Mouse (Mus musculus): ENCODE results near the gene 6030468B19Rik.
"Not testable (repeated sequence)": the region's sequence is repeated elsewhere in the genome, so short reads cannot be mapped to it uniquely, and the experiment has no call there.

6030468B19Rik gene

DNA sequence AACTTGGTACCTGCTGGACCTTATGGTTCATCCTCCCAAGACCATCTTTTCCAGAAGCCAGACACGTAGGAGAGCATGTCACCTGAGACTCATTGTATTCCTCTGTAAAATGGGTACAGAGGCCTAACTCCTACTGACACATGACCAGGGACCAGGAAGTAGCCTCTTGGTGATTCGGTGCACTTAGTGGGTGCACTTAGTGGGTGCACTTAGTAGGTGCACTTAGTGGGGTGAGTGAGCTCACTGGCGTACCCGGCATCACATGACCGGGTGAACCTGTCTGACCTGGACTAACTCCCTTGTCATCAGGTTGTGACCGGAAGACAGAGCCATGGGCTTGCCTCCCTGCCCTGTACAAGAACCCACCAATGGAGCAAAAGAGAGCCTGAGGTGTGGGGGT is 9.3 kb downstream of the 6030468B19Rik start:
- no peak for DNase-seq (ENCODE audit: extremely low spot score)

DNA sequence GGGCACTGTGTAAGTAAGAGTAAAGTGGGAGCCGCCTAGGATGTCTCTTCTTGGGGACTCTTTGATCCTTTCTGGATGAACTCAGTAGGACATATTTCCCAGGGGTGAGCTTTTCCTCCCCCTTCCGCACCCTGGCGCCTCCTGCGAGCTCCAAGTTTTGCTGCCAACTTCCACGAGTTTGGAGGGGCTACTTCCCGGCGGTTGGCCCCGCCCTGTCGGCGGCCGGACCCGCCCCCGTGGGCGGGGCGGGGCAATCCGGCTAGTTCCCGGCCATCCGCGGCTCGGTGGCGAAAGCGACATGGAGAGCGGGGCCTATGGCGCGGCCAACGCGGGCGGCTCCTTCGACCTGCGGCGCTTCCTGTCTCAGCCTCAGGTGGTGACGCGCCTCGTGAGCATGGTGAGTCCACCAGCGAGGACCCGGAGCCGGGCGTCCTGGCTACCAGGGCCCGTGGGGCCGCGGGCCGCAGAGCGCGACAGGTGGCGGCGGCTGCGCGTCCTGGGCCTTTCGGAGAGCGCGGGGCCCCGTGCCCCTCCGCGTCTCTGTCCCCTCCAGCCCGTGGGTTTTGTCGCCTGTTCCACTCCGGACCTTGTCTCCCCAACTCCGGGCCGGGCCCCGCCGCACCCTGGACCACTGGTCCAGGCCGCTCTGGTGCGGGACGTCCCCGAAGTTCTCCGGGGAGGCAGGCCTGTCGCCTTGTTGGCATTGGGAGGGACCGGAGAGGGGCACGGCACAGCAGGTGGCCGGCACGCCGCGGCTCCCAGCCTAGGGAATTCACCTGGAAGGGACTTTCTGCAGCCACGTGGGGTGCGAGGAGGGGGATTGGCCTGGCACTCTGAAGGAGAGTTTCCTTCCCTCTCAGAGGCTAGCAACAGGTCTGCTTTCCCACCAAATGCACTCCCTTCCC is 12.2 kb downstream of the 6030468B19Rik start, which contains the start of the genes Gm20708 and Syngr2:
TSS of gene Gm20708 (plus strand) at position 262 of the 905 bp plus-strand sequence.
TSS of gene Syngr2 (plus strand) at position 262 of the 905 bp plus-strand sequence.
- peak; percentile 86 for DNase-seq (ENCODE audit: extremely low spot score)

DNA sequence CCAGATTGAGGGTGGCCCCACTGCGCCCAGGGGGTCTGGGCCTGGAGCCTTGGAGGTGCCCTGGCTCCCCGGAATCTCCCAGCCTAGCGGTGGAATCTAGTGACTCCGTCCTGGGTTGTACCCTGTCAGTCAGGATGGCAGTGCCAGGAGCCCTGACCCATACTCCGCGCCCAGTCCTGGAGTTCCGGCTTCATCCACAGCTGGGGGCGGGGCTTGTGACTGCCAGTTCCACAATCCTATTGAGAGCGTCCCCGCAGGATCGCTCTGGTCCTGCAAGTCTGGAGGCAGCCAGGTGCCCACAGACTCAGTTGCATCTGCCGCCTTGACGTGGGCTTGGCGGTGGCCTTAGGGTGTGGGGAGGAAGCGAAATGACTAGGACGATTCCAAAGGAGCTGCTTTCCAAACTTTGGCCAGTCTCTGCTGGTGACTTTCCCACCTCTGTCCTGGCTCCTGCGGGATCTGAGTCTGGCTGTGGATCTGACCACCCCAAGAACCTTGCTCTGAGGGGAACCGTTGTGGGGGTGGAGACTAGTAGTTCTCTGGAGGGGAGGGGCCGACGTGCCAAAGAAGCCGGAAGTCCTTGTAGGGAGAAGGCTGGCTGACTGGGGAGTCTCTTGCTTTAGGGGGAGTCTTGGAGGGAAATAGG is 13.1 kb downstream of the 6030468B19Rik start:
- peak; percentile 80 for DNase-seq (ENCODE audit: extremely low spot score)

DNA sequence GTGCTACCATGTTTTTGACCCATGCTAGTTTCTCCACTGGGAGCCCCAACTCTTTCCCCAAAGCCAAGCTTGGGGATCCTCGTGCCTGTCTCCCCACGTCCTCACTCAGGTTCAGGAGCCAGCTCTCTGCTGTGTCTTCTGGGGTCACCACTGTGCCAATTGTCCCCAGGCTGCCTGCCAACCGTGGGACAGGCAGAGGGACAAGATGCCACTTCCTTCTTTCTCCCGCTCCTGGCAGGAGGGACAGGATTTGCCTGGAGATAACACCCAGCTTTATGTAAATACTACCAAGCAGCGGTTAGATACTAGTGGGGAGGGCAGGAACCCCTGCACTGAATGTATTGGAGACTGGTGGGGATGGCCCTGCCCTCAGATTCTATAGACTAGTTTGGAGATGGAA is 16.4 kb downstream of the 6030468B19Rik start:
- no peak for DNase-seq (ENCODE audit: extremely low spot score)

DNA sequence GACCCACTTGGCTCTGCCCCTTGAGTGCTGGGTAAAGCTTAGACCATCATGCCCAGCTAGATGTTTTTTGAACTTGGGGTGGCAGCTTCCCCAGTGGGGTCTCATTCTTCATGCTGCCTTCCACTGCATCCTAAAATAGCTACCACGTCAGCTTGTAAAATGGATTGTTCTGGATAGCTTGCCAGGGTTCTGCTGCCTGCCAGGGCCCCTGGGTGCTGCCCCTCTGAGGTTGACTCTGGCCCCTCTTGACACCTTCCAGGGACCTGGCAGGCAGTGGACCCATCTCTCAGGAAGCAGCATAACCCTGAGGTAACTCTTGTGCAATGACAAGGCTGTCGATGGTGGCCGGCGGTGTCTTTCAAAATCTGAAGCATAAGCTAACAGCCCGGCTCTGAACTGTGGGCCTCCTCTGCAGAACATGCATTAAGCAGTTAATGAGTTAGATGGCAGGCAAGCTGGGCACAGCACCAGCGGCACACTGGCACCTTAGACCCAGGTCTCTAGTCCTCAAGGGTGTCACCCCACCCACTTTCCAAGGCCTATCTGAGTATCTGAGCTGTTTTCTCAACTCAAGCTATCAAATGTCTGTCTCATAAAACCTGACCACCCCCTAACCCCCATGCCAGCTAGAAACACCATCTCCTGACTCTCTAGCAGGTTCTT is 17.4 kb downstream of the 6030468B19Rik start:
- no peak for DNase-seq (ENCODE audit: extremely low spot score)

DNA sequence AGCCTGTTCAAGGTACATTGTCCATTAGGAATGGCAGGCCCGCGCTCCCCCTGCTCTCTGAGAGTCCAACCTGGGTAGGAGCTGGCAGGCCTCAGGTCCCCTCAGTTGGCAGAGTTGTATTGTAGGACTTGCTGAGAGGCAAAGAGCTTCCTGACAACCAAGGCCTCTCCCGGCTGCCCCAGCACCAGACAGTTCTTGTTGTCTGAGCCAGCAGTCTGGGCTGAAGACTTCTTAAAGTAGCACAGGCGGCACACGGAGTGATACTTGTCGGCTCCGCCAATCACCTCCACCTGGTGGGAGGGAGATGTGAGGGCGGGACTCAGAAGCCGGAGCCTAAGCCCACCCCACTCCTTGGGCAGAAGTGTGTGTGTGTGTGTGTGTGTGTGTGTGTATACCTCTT is 18.4 kb downstream of the 6030468B19Rik start:
- DNase-seq (ENCODE audit: extremely low spot score), result not testable (repeated sequence)

DNA sequence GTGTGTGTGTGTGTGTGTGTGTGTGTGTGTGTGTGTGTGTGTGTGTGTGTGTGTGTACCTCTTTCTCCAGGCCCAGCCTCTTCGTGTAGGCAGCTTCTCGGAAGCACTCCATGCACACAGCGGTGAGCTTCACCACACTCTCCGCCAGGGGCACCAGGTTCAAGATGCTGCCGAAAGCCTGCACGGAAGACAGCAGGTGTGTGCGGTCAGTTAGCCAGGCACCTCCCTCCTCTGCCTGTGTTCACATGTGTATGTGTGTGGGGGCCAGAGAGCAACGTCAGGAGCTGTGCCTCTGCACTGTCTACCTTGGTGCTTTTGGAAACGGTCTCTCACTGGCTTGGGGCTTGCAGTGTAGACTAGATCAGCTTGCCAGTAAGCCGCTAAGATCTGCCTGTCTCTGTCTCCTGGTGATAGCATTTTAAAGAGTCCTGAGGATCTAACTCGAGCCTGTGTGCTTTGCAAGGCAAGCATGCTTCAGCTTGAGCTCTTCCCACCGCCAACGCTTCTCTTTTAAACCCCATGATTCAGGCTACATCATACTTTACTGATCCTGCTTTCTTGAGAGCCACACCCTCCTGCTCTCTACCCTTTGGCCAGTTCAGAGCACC is 19.0 kb downstream of the 6030468B19Rik start:
- DNase-seq (ENCODE audit: extremely low spot score), result no peak

DNA sequence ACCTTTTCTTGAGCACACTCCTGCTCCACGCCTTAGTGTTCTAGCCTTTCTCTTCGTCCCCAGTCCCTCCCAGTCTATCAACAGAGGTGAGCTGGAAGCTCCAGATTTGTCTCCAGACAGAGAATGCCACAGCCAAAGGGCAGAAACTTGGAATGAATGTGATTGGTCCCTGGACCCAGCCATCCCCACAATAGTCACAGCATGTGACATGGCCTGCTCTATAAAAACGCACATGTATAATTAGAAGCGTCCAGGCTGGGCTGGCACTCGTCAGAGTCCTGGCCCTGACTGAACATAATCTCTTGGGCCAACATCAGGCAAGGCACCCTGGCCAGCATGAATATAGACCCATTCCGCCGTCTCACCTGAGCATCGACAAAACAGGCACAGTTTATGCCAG is 21.6 kb downstream of the 6030468B19Rik start:
- DNase-seq (ENCODE audit: extremely low spot score), result no peak

DNA sequence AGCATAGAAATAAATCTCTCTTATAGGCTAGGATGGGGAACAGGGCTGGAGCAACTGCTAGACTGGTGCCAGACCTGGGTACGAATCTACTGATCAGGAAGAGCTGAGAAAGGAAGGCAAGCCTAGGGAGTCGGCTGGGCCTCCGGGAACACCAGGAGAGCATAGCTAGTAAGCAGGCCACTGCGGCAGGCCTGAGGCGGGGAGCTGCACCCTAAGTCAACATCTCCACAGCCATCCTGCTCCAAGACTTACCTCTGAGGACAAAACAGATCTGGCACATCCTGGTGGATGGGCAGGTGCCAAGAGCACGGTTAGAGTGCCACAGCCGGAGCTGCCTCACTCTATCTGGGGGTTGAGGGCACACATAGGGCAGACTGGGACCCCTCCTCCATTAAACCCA is 22.7 kb downstream of the 6030468B19Rik start:
- DNase-seq (ENCODE audit: extremely low spot score), result no peak

DNA sequence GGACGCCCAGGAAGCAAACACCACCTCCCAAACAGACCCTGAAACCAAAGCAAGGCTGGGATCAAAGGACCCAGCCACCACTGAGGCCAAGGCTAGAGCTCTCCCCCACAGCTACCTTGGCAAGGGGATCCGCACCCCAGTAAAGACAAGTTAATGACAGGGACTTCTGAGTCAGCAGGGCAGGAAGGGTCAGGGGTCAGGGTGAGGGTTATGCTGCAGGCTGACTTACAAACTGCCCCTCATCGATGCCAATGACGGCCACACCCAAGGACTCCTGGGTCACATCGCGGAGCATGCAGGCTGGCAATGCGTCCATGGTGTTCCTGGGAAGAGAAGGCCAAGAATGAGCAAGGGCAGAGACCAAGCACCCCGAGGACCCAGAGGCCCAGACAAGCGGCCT is 24.4 kb downstream of the 6030468B19Rik start:
- no peak for DNase-seq (ENCODE audit: extremely low spot score)

DNA sequence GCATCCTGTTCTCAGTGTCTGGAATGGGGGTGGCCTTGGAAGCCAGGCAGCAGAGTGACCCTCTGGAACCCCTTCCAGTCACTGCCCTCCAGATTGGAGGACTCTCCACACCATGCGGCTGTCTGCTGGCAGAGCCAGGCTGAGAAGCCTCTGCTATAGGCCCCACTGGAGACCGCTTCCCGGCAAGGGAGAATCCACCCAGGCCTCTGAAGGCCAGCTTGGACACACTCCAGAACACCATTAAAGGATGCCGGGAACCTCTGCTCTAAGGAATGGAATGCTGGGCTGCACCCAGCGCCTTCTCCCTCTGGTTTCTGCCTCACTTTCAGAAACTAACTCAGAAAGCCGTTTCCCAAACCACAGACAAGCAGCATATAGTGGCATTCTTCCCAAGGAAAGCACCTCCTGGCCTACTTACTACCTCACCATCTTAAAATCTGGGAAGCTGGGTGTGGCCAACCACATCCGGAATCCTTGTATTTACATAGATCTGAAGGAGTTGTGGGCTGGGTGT is 25.3 kb downstream of the 6030468B19Rik start:
- DNase-seq (ENCODE audit: extremely low spot score), result no peak

DNA sequence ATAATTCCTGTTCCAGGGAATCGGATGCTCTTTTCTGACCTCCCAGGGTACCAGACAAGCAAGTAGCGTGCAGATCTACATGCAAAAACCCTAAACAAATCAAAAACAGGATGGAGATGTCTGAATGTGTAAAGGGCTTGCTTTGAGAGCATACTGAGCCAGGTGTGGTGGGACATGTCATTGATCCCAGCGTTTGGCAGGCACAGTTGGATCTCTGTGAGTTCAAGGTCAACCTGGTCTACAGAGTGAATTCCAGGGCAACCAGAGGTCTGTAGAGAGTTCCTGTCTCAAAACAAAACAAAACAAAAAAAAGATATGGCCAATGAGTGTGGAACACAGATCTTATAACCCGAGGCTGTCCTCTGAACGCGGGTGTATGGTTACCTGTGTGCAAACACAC is 26.0 kb downstream of the 6030468B19Rik start:
- DNase-seq (ENCODE audit: extremely low spot score), result no peak

DNA sequence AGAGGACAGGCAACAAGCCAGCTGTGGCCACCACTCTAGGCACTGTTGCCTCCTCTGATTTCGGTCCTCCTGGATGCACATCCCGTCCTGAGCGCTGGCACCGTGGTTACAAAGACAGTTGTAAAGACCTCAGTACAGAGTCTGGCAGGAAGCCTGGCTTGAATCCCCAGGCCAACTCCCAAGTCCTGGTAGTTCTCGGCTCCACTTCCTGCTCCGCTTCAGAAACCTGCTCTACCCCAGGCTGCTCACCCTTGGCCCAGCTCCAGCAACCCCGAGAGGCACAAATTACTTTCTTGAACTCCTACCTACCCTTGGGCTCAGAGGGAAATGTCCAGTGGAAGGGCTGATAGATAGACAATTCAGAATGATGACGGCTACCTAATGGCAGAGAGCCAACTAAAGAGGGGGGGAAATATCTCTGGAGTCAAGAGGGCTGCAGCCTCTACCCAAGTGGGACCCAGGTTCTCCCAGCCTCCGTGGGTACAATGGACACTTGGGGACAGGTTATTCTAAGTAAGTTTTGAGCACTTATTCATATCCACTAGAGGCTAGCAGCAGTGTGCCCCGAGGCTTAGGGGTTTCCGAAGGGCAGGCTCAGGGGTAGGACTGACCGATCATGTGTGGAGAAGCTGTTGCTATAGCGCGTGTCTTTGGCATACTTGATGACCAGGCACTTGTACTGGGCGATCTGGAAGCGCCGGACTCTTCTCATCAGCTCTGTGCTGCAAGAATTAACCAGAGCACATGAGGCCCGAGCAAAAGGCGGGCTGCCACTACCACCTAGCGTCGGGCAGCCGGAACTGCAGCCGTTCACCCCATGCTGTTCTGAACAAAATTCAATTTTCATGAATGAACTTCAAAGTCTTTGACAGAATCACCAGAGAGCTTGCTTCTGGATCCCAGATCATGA is 26.9 kb downstream of the 6030468B19Rik start:
- DNase-seq (ENCODE audit: extremely low spot score), result peak; percentile 82

DNA sequence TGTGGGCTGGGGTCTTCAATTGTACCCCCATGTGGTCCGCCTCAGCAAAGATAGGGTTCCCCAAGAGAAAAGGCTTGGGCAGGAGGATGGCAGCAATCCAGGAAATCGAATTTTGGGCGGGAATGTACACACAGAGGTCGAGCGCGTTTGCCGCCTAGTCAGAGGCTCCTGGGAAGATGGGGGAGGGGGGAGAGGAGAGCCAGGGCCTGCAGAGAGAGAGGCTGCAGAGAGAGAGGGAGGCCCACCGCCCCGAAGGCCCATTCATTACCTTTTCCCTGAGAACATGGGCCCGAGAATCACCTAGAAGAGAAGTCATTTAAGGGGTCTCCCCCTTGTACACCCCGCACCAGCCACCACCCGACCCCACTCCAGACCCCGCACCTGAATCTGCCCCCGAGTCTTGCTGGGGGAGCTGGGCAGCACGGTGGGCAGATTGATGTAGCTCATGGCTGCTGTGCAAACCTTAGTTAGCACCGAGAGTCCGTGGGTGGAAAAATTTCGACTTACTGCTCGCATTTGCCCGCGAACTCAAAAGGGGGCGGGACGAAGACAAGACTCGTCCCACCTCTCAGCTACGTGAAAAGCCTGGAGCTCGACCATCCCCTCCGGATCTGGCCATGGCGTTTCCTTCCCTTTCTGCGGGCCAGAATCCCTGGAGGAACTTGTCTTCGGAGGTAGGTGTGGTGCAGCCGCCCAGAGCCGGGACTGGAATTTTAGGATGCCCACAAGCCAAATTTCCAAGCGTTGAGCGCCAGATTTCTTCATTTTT is 28.1 kb downstream of the 6030468B19Rik start, which contains the start of the genes Afmid and Tk1:
TSS of gene Afmid (plus strand) at position 592 of the 769 bp plus-strand sequence.
TSS of gene Tk1 (minus strand) at position 760 of the 769 bp plus-strand sequence.
- peak; percentile 87 for DNase-seq (ENCODE audit: extremely low spot score)

DNA sequence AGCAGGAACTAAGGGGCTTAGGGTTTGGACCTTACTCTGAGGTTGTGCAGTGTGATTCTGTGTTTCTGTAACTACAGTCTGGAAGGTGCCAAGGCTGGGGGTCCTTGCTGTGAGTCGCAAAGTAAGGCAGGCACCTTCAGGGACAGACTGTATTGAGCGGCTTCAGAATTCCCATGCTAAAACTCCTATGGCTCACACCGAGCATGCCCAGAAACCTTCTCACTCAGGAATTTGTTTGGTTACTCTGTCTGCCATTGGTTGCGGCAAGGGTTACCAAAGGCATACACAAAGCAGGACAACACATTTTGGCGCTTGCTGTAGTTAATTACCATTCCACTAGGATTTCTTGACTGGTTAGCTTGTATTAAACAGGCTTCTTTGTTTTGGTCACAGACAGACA is 28.7 kb downstream of the 6030468B19Rik start:
- DNase-seq (ENCODE audit: extremely low spot score), result no peak

DNA sequence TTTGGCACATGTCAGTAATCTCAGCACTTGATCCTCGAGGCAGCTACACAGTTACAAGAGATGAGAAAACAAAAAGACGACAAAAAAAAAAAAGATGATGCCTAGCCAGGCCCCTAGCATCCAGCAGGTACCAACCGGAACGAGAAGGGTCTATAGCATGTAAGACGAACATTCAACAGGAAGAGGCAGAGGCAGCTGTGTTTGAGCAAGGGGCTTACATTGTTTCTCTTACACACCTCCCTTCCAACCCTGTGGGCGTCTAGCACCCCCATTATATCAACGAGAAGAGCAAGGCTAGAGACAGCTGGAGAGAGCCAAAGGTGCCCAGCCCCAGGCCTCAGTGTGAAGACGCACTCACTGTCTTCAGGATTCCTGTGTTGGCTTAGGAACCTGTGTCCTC is 29.5 kb downstream of the 6030468B19Rik start:
- no peak for DNase-seq (ENCODE audit: extremely low spot score)

DNA sequence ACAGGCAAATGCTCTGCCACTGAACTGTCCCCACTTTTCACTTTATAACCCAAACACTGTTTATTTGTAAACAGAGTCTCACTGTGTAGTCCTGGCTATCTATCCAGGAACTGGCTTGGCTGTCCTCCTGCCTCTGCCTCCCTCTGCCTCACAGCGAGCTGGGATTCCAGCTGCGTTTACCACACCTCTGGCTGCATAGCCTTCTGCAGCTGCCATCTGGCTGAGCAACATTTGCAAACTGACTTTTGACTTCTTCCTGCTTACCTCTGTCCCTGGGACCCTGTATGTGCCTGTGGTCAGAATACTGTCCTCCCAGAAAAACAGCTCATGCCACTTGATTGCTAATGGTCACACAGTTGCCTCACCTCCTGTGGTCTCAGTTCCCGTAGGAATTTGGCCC is 29.9 kb downstream of the 6030468B19Rik start:
- DNase-seq (ENCODE audit: extremely low spot score), result no peak

DNA sequence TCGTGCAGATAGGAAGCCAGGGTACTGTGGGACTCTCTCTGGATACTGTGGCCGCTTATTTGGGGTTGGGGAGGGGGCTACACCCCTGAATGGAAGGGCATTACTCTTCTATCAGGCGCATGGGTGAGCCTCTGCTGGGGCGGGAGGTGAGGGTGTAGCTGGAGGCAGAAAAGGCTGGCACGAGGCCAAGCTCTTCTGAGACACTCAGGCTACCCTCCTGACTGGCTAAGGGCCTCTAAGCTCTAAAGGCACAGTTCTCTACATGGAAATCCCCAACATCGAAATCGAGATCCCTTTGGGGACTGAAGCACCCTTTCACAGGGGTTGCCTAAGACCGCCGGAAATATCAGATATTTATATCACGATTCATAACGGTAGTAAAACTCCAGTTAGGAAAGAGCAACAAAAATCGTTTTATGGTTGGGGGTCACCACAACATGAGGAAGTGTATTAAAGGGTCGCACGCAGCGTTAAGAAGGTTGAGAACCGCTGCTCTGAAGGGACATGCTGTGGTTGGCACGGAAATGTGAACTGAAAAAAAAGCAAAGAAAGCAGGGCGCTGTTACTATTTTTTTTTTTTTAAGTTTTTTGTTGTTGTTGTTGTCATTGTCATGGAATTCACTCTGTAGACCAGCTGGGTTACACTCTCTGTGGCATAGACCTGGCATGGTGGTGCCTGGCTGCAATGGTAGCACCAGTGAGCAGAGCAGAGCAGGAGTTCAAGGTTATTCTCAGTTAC is 30.9 kb downstream of the 6030468B19Rik start:
- DNase-seq (ENCODE audit: extremely low spot score), result no peak
